Mouse (Mus musculus) midbrain, embryonic 16.5 days (tissue): ENCODE data around the gene Shq1. TPM values are rescaled to one million over a fixed set of nuclear protein-coding genes. Genes with fewer than 3 reads are reported as not detected.

Source experiments
- ATAC-seq: fragments of 200-750 bp; cut with Nextera tagmentation; 2 replicates; pipeline ENCODE4 v1.8.0; 2017; ENCODE audit warnings: moderate TSS enrichment
- H3K27ac ChIP-seq: fragments of 300-500 bp; sonication (generic); 2 replicates; pipeline ENCODE4 v1.5.1; 2014; ENCODE audit warnings: mild to moderate bottlenecking, low read length, mixed read lengths
- H3K27me3 ChIP-seq: fragments of 300-500 bp; sonication (generic); 2 replicates; pipeline ENCODE4 v1.6.1; 2014; ENCODE audit warnings: low read depth, low read length, mixed read lengths; ENCODE audit not compliant: control insufficient read depth, insufficient read depth
- H3K36me3 ChIP-seq: fragments of 300-500 bp; sonication (generic); 2 replicates; pipeline ENCODE4 v1.6.1; 2014; ENCODE audit warnings: mild to moderate bottlenecking, low read length, moderate library complexity, mixed read lengths; ENCODE audit not compliant: control insufficient read depth, insufficient read depth
- H3K4me1 ChIP-seq: fragments of 300-500 bp; sonication (generic); 2 replicates; pipeline ENCODE4 v1.6.1; 2014; ENCODE audit warnings: mild to moderate bottlenecking, low read length, mixed read lengths; ENCODE audit not compliant: control insufficient read depth, insufficient read depth
- H3K4me2 ChIP-seq: fragments of 300-500 bp; sonication (generic); 2 replicates; pipeline ENCODE4 v1.6.1; 2014; ENCODE audit warnings: mild to moderate bottlenecking, low read length, mixed read lengths
- H3K4me3 ChIP-seq: fragments of 300-500 bp; sonication (generic); 2 replicates; pipeline ENCODE4 v1.5.1; 2014; ENCODE audit warnings: low read depth, mild to moderate bottlenecking, low read length, moderate library complexity, mixed read lengths
- H3K9ac ChIP-seq: fragments of 300-500 bp; sonication (generic); 2 replicates; pipeline ENCODE4 v1.6.1; 2014; ENCODE audit warnings: low read depth, low read length, mixed read lengths
- H3K9me3 ChIP-seq: fragments of 300-500 bp; sonication (generic); replicated peaks from 2 replicates; pipeline ENCODE4 v1.6.1; 2014; ENCODE audit warnings: mild to moderate bottlenecking, low read length, mixed read lengths; ENCODE audit not compliant: control insufficient read depth, poor library complexity, severe bottlenecking
- WGBS: fragments of 180-500 bp; shearing (Covaris S2); extraction: QIAGEN DNeasy Blood & Tissue Kit; methylation state at CpG from one replicate; pipeline ENCODE4 v1.1.7; 2014; 5-methylcytosine and 5-hydroxymethylcytosine counted together
- polyA plus RNA-seq: library from polyadenylated mRNA; unstranded; fragments of >200 nt; fragmentation: Nextera tagmentation; extraction: Ambion mirVana; gene quantifications from 2 replicates; pipeline ENCODE4 v1.2.1, GENCODE M21; 2015

Gene Shq1
- polyA plus RNA-seq, 1 experiment from 2014 or later = 9.7 TPM

GRCm38 (mm10) chr6:100678636-100679035 lies 7.7 kb upstream of the Shq1 start:
- Histone ChIP-seq H3K4me1 (no peaks in the 10 kb centered on the region), H3K4me3 (no peak overlapping the region), H3K4me2 (no peak overlapping the region), H3K9me3 (no peaks in the 10 kb centered on the region), H3K9ac (no peak overlapping the region), H3K36me3 (no peaks in the 10 kb centered on the region), H3K27ac (no peak overlapping the region), H3K27me3 (no peaks in the 10 kb centered on the region)
- WGBS = 91% methylated on average over 2 of the region's 2 CpGs
- no peak for ATAC-seq

DNA sequence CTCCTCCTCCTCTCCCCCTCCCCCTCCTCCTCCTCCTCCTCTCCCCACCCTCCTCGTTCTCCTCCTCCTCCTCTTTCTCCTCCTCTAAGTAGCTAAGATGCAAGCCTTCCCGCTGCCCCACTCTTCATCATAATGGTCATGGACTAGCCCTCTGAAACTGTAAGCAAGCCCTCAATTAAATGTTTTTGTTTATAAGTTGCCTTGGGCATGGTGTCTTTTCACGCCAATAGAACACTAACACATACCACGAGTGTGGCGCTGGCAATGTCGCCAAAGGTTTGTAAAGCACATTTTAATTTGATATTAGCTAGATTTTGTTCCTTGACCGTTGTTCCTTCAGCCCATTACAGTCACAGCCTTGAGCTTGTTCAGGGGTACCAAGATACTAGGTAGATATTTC lies 5.5 kb upstream of the Shq1 start:
- H3K4me3 ChIP-seq = no peak overlapping the region
- H3K36me3 ChIP-seq = no peaks in the 10 kb centered on the region
- peaks cover 7% of the 10 kb centered on the region for H3K27me3 ChIP-seq
- ATAC-seq = no peak
- no peak overlapping the region for H3K27ac ChIP-seq
- H3K9me3 ChIP-seq = no peaks in the 10 kb centered on the region
- WGBS = 90% methylated on average over 6 of the region's 7 CpGs
- H3K4me1 ChIP-seq = peaks cover 1% of the 10 kb centered on the region
- H3K9ac ChIP-seq = no peak overlapping the region
- no peak overlapping the region for H3K4me2 ChIP-seq

GRCm38 (mm10) chr6:100674974-100675373 lies 4.0 kb upstream of the Shq1 start:
- Histone ChIP-seq H3K27ac (no peak overlapping the region), H3K9me3 (no peaks in the 10 kb centered on the region), H3K4me2 (no peak overlapping the region), H3K4me3 (no peak overlapping the region), H3K36me3 (no peaks in the 10 kb centered on the region), H3K9ac (no peak overlapping the region), H3K27me3 (peaks cover 7% of the 10 kb centered on the region), H3K4me1 (peaks cover 9% of the 10 kb centered on the region)
- WGBS = 27% methylated on average over 6 of the region's 6 CpGs
- no peak for ATAC-seq

DNA sequence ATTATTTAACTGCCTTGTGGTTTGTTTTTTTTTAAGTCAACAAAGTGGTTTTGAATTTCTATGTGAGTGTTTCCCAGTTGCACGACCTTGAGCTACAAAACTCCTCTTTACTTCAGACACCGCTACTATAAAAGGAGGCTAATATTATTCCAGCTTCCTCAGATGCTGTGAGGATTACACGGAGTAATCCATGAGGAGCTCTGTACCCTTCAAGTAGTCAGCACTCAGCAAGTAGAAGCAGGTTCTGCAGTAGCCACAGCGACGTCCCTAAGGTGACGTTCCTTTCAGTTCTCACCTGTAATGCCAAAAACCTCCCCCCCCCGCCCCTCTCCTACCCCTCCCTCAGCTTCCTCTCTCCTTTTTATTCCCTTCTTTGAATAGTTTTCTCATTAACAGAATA lies 444 bp upstream of the Shq1 start:
- Histone ChIP-seq H3K4me2 (peak overlapping the region; percentile 96), H3K9me3 (no peaks in the 10 kb centered on the region), H3K27me3 (peaks cover 7% of the 10 kb centered on the region), H3K4me1 (peaks cover 10% of the 10 kb centered on the region), H3K27ac (no peak overlapping the region), H3K4me3 (peak overlapping the region; percentile 86), H3K9ac (no peak overlapping the region), H3K36me3 (no peaks in the 10 kb centered on the region)
- 9% methylated on average over 7 of the region's 7 CpGs for WGBS
- ATAC-seq = 0 out of 2 replicates have a peak, but pooled peaks have one; percentile 40

- H3K9me3 ChIP-seq = no peaks in the 10 kb centered on the region
- H3K4me1 ChIP-seq = peaks cover 10% of the 10 kb centered on the region
- H3K4me3 ChIP-seq = peak overlapping the region; percentile 86
- peak overlapping the region; percentile 96 for H3K4me2 ChIP-seq
- WGBS = under 1% methylated on average over 32 of the region's 32 CpGs
- H3K36me3 ChIP-seq = no peaks in the 10 kb centered on the region
- H3K27me3 ChIP-seq = peaks cover 7% of the 10 kb centered on the region
- H3K27ac ChIP-seq = peak overlapping the region; percentile 50
- H3K9ac ChIP-seq = peak overlapping the region; percentile 60
- ATAC-seq = peak; percentile 67
Observed at GRCm38 (mm10) chr6:100670370-100670841, 551 bp downstream of the Shq1 start.

- Histone ChIP-seq H3K9ac (no peak overlapping the region), H3K27ac (no peak overlapping the region), H3K4me3 (no peak overlapping the region), H3K36me3 (no peaks in the 10 kb centered on the region), H3K27me3 (peaks cover 7% of the 10 kb centered on the region), H3K9me3 (no peaks in the 10 kb centered on the region), H3K4me2 (no peak overlapping the region), H3K4me1 (peaks cover 10% of the 10 kb centered on the region)
- WGBS = 73% methylated on average over 2 of the region's 2 CpGs
- no peak for ATAC-seq
Observed at GRCm38 (mm10) chr6:100668858-100669257, 2.1 kb downstream of the Shq1 start.

DNA sequence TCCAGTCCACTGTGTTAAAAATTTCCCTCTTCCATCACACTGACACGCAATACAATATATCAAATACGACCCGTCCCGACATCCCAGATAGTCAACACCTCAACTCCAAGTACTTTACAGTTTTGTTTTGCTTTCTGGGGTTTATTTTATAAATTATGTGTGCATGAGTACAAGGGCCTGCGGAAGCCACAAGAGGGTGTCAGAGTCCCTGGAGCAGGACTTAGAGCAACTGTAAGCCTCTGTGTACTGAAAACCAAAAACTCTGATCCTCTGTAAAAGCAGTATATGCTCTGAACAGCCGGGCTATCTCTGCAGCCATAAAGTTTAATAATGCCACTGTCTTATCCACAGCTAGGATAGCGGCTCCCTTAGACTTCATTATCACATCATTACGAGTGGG lies 3.3 kb downstream of the Shq1 start:
- 93% methylated on average over 8 of the region's 8 CpGs for WGBS
- peaks cover 10% of the 10 kb centered on the region for H3K4me1 ChIP-seq
- H3K4me3 ChIP-seq = no peak overlapping the region
- H3K27ac ChIP-seq = no peak overlapping the region
- no peak overlapping the region for H3K9ac ChIP-seq
- H3K36me3 ChIP-seq = no peaks in the 10 kb centered on the region
- H3K4me2 ChIP-seq = no peak overlapping the region
- peaks cover 5% of the 10 kb centered on the region for H3K27me3 ChIP-seq
- no peaks in the 10 kb centered on the region for H3K9me3 ChIP-seq
- no peak for ATAC-seq

GRCm38 (mm10) chr6:100662224-100662623 lies 8.7 kb downstream of the Shq1 start:
- Histone ChIP-seq H3K4me3 (no peak overlapping the region), H3K9ac (no peak overlapping the region), H3K9me3 (no peaks in the 10 kb centered on the region), H3K4me2 (no peak overlapping the region), H3K36me3 (no peaks in the 10 kb centered on the region), H3K27me3 (no peaks in the 10 kb centered on the region), H3K4me1 (no peaks in the 10 kb centered on the region), H3K27ac (no peak overlapping the region)
- WGBS = 72% methylated on average over 6 of the region's 6 CpGs
- ATAC-seq = no peak

GRCm38 (mm10) chr6:100660395-100660794 lies 10.6 kb downstream of the Shq1 start:
- Histone ChIP-seq H3K4me1 (no peaks in the 10 kb centered on the region), H3K36me3 (no peaks in the 10 kb centered on the region), H3K27ac (no peak overlapping the region), H3K4me2 (no peak overlapping the region), H3K27me3 (no peaks in the 10 kb centered on the region), H3K9me3 (no peaks in the 10 kb centered on the region), H3K9ac (no peak overlapping the region), H3K4me3 (no peak overlapping the region)
- WGBS = 63% methylated on average over 5 of the region's 5 CpGs
- ATAC-seq = peak; percentile 68
